Mouse (Mus musculus): ENCODE measurements around the gene Ppp2r1b. TPM values are rescaled to one million over a fixed set of nuclear protein-coding genes. Genes with fewer than 3 reads are reported as not detected.
A peak's percentile ranks its signal among the peaks of the same experiment; 100 is the strongest.

The Ppp2r1b gene
- polyA plus RNA-seq, 1 experiment from 2014 or later: 78.9 TPM

DNA sequence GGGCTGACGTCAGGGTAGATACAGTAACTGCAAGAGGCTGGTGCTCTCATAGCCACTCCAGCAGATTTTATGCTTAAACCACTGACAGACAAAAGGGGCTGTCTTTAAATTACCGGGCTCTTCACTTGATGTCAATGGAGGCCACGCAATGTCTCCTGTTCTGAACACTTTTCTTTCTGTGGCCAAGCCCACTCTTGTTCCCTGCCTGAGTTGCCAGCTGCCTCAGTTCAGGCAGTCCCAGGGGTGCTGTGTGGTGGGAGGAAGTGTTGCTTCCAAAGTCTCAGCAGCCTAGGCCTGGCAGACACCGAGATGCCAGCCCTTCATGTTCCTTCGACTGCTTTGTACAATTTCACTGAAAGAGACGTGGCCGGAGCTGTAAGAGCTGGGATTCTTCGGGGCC, 39.0 kb downstream of the Ppp2r1b start:
- Histone ChIP-seq H3K27ac (ENCODE audit: low read depth, low read length) (no peak overlapping the region), H3K36me3 (ENCODE audit: control insufficient read depth, insufficient read depth, low read length) (peaks cover 51% of the 10 kb centered on the region), H3K4me2 (ENCODE audit: low read length) (no peak overlapping the region), H3K4me1 (ENCODE audit: control insufficient read depth, insufficient read depth, low read length) (peaks cover 11% of the 10 kb centered on the region; the same call in 1 of the 2 replicates), H3K9me3 (replicated peaks; ENCODE audit: control insufficient read depth, low read length) (no peaks in the 10 kb centered on the region), H3K9ac (ENCODE audit: low read length) (no peak overlapping the region), H3K4me3 (ENCODE audit: low read depth, low read length) (no peak overlapping the region), H3K27me3 (replicated peaks; ENCODE audit: control insufficient read depth, insufficient read depth, low read length) (no peaks in the 10 kb centered on the region)
- no peak for DNase-seq (ENCODE audit: low spot score)
- ATAC-seq: no peak
- 82% methylated on average over 8 of the region's 8 CpGs for WGBS

DNA sequence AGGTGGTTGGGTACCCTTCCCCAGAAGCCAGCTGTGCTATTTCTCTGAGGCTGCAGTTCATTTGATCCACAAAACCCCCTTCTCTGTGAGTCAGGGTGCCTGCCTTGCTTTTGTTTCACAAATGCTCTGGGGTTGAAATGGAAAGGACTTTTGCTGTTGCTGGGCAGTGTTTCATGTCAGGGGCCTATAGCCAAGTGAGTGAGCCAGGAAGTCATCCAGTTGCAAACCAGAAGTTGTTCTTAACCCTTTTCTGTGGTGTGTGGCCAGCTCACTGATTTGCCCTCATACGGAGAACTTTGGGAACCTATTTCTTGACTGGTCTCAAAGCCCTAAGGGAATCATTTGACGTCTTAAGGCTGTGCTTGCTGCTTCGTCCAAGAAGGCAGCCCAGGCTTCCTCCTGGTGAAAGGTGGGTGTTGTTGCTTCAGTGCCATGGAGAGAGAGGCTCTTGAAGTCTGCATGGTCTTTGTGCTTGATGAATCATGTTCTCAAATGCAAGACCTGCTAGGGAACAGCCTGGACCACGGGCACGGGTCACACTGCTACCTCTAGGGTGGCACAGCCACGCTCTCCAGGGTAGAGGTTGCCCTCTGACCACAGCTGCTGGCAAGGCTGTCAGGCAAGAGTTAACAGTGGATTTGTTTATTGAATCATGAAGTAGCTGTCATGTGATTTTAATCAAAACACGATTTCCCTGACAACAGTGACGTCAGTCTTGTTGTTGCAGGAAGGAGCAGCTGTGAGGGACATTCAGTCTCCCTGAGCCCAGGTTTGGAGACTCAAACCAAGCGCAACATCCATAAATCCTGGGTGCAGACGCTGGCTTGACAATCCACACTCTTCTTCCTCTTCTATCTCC, 39.9 kb downstream of the Ppp2r1b start:
- H3K4me3 ChIP-seq (ENCODE audit: low read depth, low read length): no peak overlapping the region
- no peaks in the 10 kb centered on the region for H3K9me3 ChIP-seq (replicated peaks; ENCODE audit: control insufficient read depth, low read length)
- peaks cover 11% of the 10 kb centered on the region; the same call in 1 of the 2 replicates for H3K4me1 ChIP-seq (ENCODE audit: control insufficient read depth, insufficient read depth, low read length)
- no peak overlapping the region for H3K9ac ChIP-seq (ENCODE audit: low read length)
- WGBS: 75% methylated on average over 10 of the region's 10 CpGs
- H3K4me2 ChIP-seq (ENCODE audit: low read length): no peak overlapping the region
- H3K27me3 ChIP-seq (replicated peaks; ENCODE audit: control insufficient read depth, insufficient read depth, low read length): no peaks in the 10 kb centered on the region
- ATAC-seq (peak; percentile 36; the same call in 1 of the 2 replicates), DNase-seq (ENCODE audit: low spot score) (peak; percentile 73)
- H3K36me3 ChIP-seq (ENCODE audit: control insufficient read depth, insufficient read depth, low read length): peaks cover 42% of the 10 kb centered on the region
- peak overlapping the region; percentile 60 for H3K27ac ChIP-seq (ENCODE audit: low read depth, low read length)

DNA sequence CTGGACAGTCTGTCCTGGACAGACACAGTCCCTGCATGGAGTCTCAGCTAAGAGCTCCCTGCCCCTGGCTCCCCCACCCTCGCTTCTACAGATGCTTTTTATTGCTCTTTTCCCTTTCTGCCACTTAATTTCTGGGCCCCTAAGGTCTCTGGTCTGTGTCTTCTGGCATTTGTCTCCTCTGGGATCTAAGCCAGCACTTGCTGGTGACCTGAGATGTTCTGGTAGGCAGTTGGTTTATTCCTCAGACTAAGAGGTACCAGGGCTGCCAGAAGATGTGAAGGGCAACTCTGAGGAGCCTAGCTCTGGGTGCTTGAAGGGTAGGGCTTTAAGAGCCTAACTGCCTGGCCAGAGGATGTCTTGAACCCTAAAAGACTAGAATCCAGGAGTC, 40.5 kb downstream of the Ppp2r1b start:
- no peaks in the 10 kb centered on the region for H3K27me3 ChIP-seq (replicated peaks; ENCODE audit: control insufficient read depth, insufficient read depth, low read length)
- no peak overlapping the region for H3K4me3 ChIP-seq (ENCODE audit: low read depth, low read length)
- no peak for ATAC-seq
- peaks cover 11% of the 10 kb centered on the region; the same call in 1 of the 2 replicates for H3K4me1 ChIP-seq (ENCODE audit: control insufficient read depth, insufficient read depth, low read length)
- H3K36me3 ChIP-seq (ENCODE audit: control insufficient read depth, insufficient read depth, low read length): peaks cover 36% of the 10 kb centered on the region
- H3K4me2 ChIP-seq (ENCODE audit: low read length): no peak overlapping the region
- H3K9ac ChIP-seq (ENCODE audit: low read length): no peak overlapping the region
- H3K9me3 ChIP-seq (replicated peaks; ENCODE audit: control insufficient read depth, low read length): no peaks in the 10 kb centered on the region
- 75% methylated on average over 1 of the region's 1 CpGs for WGBS
- peak overlapping the region; percentile 60 for H3K27ac ChIP-seq (ENCODE audit: low read depth, low read length)
- DNase-seq (ENCODE audit: low spot score): no peak

DNA sequence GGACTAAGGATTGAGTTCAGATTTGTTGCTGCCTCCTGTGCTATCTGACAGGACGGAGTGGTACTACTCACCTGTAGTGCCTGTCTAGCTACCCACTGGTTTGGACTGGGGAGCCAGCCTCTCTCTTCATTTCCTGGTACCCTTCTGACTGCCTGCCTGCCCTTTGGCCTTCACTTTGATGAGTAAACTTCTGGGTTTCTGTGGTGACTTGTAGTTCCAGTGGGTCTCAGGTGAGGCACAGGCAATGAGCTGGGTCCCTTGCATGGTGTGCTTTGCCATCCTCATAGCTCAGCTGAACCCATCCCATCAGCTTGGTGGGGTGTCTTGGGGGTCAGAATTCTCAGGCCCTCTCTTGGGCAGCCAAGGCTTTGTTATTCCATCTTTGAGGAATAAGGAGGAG, 41.8 kb downstream of the Ppp2r1b start:
- no peak overlapping the region for H3K9ac ChIP-seq (ENCODE audit: low read length)
- peaks cover 11% of the 10 kb centered on the region; the same call in 1 of the 2 replicates for H3K4me1 ChIP-seq (ENCODE audit: control insufficient read depth, insufficient read depth, low read length)
- no peak for ATAC-seq
- no peak for DNase-seq (ENCODE audit: low spot score)
- H3K4me2 ChIP-seq (ENCODE audit: low read length): no peak overlapping the region
- no peaks in the 10 kb centered on the region for H3K27me3 ChIP-seq (replicated peaks; ENCODE audit: control insufficient read depth, insufficient read depth, low read length)
- WGBS: 96% methylated on average over 1 of the region's 1 CpGs
- no peaks in the 10 kb centered on the region for H3K9me3 ChIP-seq (replicated peaks; ENCODE audit: control insufficient read depth, low read length)
- no peak overlapping the region for H3K4me3 ChIP-seq (ENCODE audit: low read depth, low read length)
- H3K27ac ChIP-seq (ENCODE audit: low read depth, low read length): no peak overlapping the region
- peaks cover 36% of the 10 kb centered on the region for H3K36me3 ChIP-seq (ENCODE audit: control insufficient read depth, insufficient read depth, low read length)

DNA sequence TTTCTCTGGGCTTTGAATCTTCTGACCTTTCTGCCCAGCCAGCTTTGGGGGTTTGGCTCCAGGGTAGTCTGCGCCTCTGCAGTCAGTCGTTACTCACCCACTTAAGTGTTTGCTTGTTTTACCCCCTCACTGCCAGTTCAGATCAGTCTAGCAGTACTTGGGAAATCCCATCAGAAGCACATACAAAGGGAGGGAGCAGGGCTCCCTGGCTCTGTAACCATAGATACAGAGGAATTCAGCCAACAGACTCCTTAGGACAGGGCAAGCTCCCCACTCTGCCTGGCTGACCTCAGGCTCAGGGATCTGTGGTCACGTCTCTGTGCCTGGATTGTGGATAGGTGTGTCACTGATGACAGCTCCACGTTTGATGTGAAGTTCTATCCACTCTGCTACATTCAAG, 42.2 kb downstream of the Ppp2r1b start:
- ATAC-seq (no peak), DNase-seq (ENCODE audit: low spot score) (no peak)
- Histone ChIP-seq H3K27ac (ENCODE audit: low read depth, low read length) (no peak overlapping the region), H3K9me3 (replicated peaks; ENCODE audit: control insufficient read depth, low read length) (no peaks in the 10 kb centered on the region), H3K4me2 (ENCODE audit: low read length) (no peak overlapping the region), H3K4me3 (ENCODE audit: low read depth, low read length) (no peak overlapping the region), H3K4me1 (ENCODE audit: control insufficient read depth, insufficient read depth, low read length) (peaks cover 11% of the 10 kb centered on the region; the same call in 1 of the 2 replicates), H3K36me3 (ENCODE audit: control insufficient read depth, insufficient read depth, low read length) (peaks cover 32% of the 10 kb centered on the region), H3K27me3 (replicated peaks; ENCODE audit: control insufficient read depth, insufficient read depth, low read length) (no peaks in the 10 kb centered on the region), H3K9ac (ENCODE audit: low read length) (no peak overlapping the region)
- WGBS: 37% methylated on average over 4 of the region's 4 CpGs

DNA sequence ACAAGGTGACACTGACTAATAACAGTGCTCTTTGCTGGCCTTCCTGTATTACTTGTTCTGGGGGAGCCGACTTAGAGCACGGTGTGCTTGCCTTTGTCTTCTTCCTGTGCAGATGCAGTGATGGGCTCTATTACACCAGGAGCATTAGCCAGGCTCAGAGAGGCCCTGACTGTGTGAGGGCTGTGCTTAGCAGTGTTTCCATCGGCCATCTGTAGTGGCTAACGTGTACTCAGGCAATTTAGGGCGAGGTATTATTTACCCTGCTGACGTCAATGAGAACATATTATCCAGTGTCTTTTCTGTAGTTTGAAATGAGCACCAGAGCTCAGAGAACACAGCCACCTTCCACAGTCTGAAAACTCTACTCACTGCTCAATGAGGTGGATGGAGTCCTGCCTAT, 44.1 kb downstream of the Ppp2r1b start:
- Histone ChIP-seq H3K9me3 (replicated peaks; ENCODE audit: control insufficient read depth, low read length) (no peaks in the 10 kb centered on the region), H3K36me3 (ENCODE audit: control insufficient read depth, insufficient read depth, low read length) (peaks cover 26% of the 10 kb centered on the region; the same call in 1 of the 2 replicates), H3K9ac (ENCODE audit: low read length) (no peak overlapping the region), H3K27ac (ENCODE audit: low read depth, low read length) (no peak overlapping the region), H3K4me3 (ENCODE audit: low read depth, low read length) (no peak overlapping the region), H3K4me2 (ENCODE audit: low read length) (no peak overlapping the region), H3K4me1 (ENCODE audit: control insufficient read depth, insufficient read depth, low read length) (peaks cover 11% of the 10 kb centered on the region; the same call in 1 of the 2 replicates), H3K27me3 (replicated peaks; ENCODE audit: control insufficient read depth, insufficient read depth, low read length) (no peaks in the 10 kb centered on the region)
- DNase-seq (ENCODE audit: low spot score) (no peak), ATAC-seq (no peak)
- 62% methylated on average over 6 of the region's 6 CpGs for WGBS

DNA sequence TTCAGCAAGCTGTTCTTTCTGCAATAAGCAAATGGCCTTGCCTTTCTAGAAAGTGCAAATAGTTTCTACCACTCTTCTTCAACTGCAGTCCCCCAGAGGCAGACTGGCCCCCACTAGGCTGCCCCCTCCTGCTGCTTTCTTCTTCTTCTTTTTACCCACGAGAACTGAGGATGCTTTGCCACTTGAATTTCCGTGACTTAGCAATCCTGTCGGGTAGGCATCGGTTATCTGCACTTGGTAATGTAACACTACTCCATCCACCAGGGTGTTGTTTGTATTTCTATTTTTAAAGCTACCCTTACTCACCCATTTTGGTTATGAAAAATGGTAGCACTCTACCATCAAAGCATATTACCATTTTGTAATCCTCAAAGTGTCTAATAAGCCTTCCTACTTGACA, 44.9 kb downstream of the Ppp2r1b start:
- no peak for DNase-seq (ENCODE audit: low spot score)
- no peak for ATAC-seq
- Histone ChIP-seq H3K27me3 (replicated peaks; ENCODE audit: control insufficient read depth, insufficient read depth, low read length) (no peaks in the 10 kb centered on the region), H3K36me3 (ENCODE audit: control insufficient read depth, insufficient read depth, low read length) (peaks cover 23% of the 10 kb centered on the region; the same call in 1 of the 2 replicates), H3K9me3 (replicated peaks; ENCODE audit: control insufficient read depth, low read length) (no peaks in the 10 kb centered on the region), H3K9ac (ENCODE audit: low read length) (no peak overlapping the region), H3K4me1 (ENCODE audit: control insufficient read depth, insufficient read depth, low read length) (peaks cover 9% of the 10 kb centered on the region; the same call in 1 of the 2 replicates), H3K4me2 (ENCODE audit: low read length) (no peak overlapping the region), H3K27ac (ENCODE audit: low read depth, low read length) (no peak overlapping the region), H3K4me3 (ENCODE audit: low read depth, low read length) (no peak overlapping the region)
- WGBS: 78% methylated on average over 4 of the region's 4 CpGs

- H3K27me3 ChIP-seq (replicated peaks; ENCODE audit: control insufficient read depth, insufficient read depth, low read length): no peaks in the 10 kb centered on the region
- H3K9me3 ChIP-seq (replicated peaks; ENCODE audit: control insufficient read depth, low read length): no peaks in the 10 kb centered on the region
- ATAC-seq: no peak
- H3K9ac ChIP-seq (ENCODE audit: low read length): no peak overlapping the region
- no peak overlapping the region for H3K4me2 ChIP-seq (ENCODE audit: low read length)
- H3K27ac ChIP-seq (ENCODE audit: low read depth, low read length): no peak overlapping the region
- peaks cover 23% of the 10 kb centered on the region; the same call in 1 of the 2 replicates for H3K36me3 ChIP-seq (ENCODE audit: control insufficient read depth, insufficient read depth, low read length)
- DNase-seq (ENCODE audit: low spot score): no peak
- H3K4me1 ChIP-seq (ENCODE audit: control insufficient read depth, insufficient read depth, low read length): 0 out of 2 replicates have a peak, but pooled peaks cover 2% of the 10 kb centered on the region
- 81% methylated on average over 3 of the region's 3 CpGs for WGBS
- H3K4me3 ChIP-seq (ENCODE audit: low read depth, low read length): no peak overlapping the region
Measured at GRCm38 (mm10) chr9:50890494-50891090, 45.5 kb downstream of the Ppp2r1b start.

DNA sequence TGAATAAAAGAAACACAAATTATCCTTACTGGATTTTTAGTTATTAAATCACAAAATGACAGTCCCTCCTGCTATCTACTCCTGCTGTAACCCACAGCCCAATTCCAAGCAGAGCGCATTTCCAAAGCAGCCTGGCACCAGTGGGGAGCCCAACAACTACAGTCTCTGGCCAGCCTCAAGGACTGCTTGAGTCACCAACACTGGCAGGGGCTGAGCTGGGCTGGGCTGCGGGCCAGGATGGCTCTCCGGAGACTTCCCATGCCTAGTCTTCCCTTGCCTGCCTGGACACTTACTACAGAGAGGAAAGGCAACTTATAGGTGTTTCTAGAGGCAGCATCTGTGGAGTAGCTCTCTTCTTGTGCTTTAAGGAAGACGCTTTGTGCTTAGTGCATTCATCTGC, 48.6 kb downstream of the Ppp2r1b start:
- Histone ChIP-seq H3K9ac (ENCODE audit: low read length) (no peak overlapping the region), H3K4me1 (ENCODE audit: control insufficient read depth, insufficient read depth, low read length) (no peaks in the 10 kb centered on the region), H3K27me3 (replicated peaks; ENCODE audit: control insufficient read depth, insufficient read depth, low read length) (no peaks in the 10 kb centered on the region), H3K4me2 (ENCODE audit: low read length) (no peak overlapping the region), H3K27ac (ENCODE audit: low read depth, low read length) (no peak overlapping the region), H3K4me3 (ENCODE audit: low read depth, low read length) (no peak overlapping the region), H3K9me3 (replicated peaks; ENCODE audit: control insufficient read depth, low read length) (no peaks in the 10 kb centered on the region), H3K36me3 (ENCODE audit: control insufficient read depth, insufficient read depth, low read length) (peaks cover 47% of the 10 kb centered on the region)
- 86% methylated on average over 4 of the region's 4 CpGs for WGBS
- ATAC-seq: no peak
- peak; percentile 36 for DNase-seq (ENCODE audit: low spot score)
